Mouse (Mus musculus) brain, embryonic 14.5 days (tissue): ENCODE data around the gene Spred2.

Experiments used
- CTCF ChIP-seq: fragments of 200-500 bp; IDR thresholded peaks from 2 replicates; pipeline ENCODE4 v1.5.1; 2012; ENCODE audit warnings: inconsistent platforms, mild to moderate bottlenecking, moderate library complexity, borderline replicate concordance; ENCODE audit not compliant: insufficient read depth, insufficient read length; ENCODE audit errors: extremely low read depth
- POLR2A ChIP-seq: fragments of 200-500 bp; IDR thresholded peaks from 2 replicates; pipeline ENCODE4 v1.6.1; 2012; ENCODE audit warnings: mild to moderate bottlenecking, inconsistent platforms, borderline replicate concordance; ENCODE audit not compliant: poor library complexity, insufficient read depth, insufficient read length, severe bottlenecking; ENCODE audit errors: extremely low read depth

DNA sequence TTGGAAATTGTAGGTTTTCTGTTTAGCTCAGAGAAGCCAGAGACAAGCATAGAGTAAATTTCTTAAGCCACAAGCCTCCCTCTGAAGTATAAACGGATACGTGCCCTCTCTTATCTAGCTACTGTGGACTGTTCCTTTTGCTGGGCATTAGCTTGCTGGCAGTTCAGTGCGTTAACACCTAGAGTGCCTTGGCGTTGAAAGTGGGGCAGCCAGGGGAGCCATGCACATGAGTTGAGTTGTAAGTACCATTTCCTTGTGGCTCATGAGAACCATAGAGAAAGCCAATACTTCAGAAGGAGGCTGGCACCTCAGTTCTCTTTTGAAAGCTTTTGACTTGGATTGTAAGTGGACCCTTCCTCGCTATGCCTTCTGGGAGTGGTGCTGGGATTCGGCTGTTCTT lies 58.6 kb downstream of the Spred2 start:
- TF ChIP-seq POLR2A (no peak), CTCF (no peak)
